Mouse (Mus musculus): ENCODE measurements at regions not wholly inside any gene's neighbourhood (a gene's known extent, or its start where the extent isn't known, plus 50 kb on each side); places are given as distances from the start of the nearest gene placed in this dataset.

DNA sequence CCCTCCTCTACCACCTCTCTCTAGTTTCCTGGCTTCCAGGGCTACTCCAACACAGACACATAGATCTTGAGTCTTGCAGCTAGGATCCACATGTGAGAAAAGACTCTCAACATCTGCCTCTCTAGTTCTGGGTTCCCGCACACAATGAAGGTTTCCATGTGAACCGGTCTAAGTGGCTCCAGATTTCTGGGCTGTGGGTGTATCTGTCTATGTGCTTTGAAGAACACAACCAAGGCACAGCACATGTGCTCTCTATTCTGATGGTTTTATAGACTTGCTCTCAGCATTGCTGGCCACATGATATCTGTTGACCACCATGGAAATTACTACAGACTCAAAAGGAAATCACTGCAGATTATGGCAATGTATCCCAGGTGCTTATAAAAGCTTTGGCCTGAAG is 972.4 kb downstream of the Defb40 start:
- TF ChIP-seq EP300 (IDR thresholded peaks at IDR 0.05; ENCODE audit: low read depth) (no peak), CTCF (IDR thresholded peaks at IDR 0.05; ENCODE audit: low read depth) (no peak)

All from liver, embryonic 14.5 days (tissue).